Mouse (Mus musculus) cerebellum, adult 18-20 months (tissue): Measurements from ENCODE around the gene Vcl.
A peak's percentile ranks its signal among the peaks of the same experiment; 100 is the strongest.

Source experiments
- DNase-seq, 2 experiments: peaks; one replicate each; pipeline ENCODE4 v3.0.0; 2021

Gene Vcl

GRCm38 (mm10) chr14:20945296-20945695, 16.1 kb downstream of the Vcl start:
- no peak for DNase-seq

GRCm38 (mm10) chr14:20956021-20956420, 26.8 kb downstream of the Vcl start:
- DNase-seq = no peak

GRCm38 (mm10) chr14:20958971-20959370, 29.8 kb downstream of the Vcl start:
- DNase-seq = no peak

GRCm38 (mm10) chr14:20962466-20962865, 33.3 kb downstream of the Vcl start:
- DNase-seq = no peak

- no peak for DNase-seq
Measured at GRCm38 (mm10) chr14:20962906-20963305, 33.7 kb downstream of the Vcl start.

- no peak for DNase-seq
Measured at GRCm38 (mm10) chr14:20963863-20964262, 34.7 kb downstream of the Vcl start.

GRCm38 (mm10) chr14:20964285-20964684, 35.1 kb downstream of the Vcl start:
- DNase-seq = no peak

GRCm38 (mm10) chr14:20966959-20967670, 37.9 kb downstream of the Vcl start:
- DNase-seq = no peak

- no peak for DNase-seq
Measured at GRCm38 (mm10) chr14:20969066-20969465, 39.9 kb downstream of the Vcl start.

- peak; percentile 12 for DNase-seq
Measured at GRCm38 (mm10) chr14:20970389-20970788, 41.2 kb downstream of the Vcl start.

GRCm38 (mm10) chr14:20970927-20971326, 41.7 kb downstream of the Vcl start:
- peak; percentile 59 to 70 for DNase-seq

- no peak for DNase-seq
Measured at GRCm38 (mm10) chr14:20973821-20974220, 44.6 kb downstream of the Vcl start.

- no peak for DNase-seq
Measured at GRCm38 (mm10) chr14:20976741-20977140, 47.5 kb downstream of the Vcl start.

GRCm38 (mm10) chr14:20977726-20978125, 48.5 kb downstream of the Vcl start:
- no peak for DNase-seq

GRCm38 (mm10) chr14:20983832-20984231, 54.6 kb downstream of the Vcl start:
- peak; percentile 46 to 53 for DNase-seq

GRCm38 (mm10) chr14:20985482-20985881, 56.3 kb downstream of the Vcl start:
- DNase-seq = no peak

- DNase-seq = no peak
Measured at GRCm38 (mm10) chr14:20991492-20991891, 62.3 kb downstream of the Vcl start.

GRCm38 (mm10) chr14:20993067-20993691, 64.0 kb downstream of the Vcl start:
- DNase-seq = peak; percentile 48 to 54

- no peak for DNase-seq
Measured at GRCm38 (mm10) chr14:20994475-20994874, 65.3 kb downstream of the Vcl start.

GRCm38 (mm10) chr14:20995497-20995896, 66.3 kb downstream of the Vcl start:
- DNase-seq = no peak

GRCm38 (mm10) chr14:20996361-20996760, 67.2 kb downstream of the Vcl start:
- no peak for DNase-seq

- no peak for DNase-seq
Measured at GRCm38 (mm10) chr14:20997548-20997947, 68.3 kb downstream of the Vcl start.

GRCm38 (mm10) chr14:20999617-21000016, 70.4 kb downstream of the Vcl start:
- no peak for DNase-seq

GRCm38 (mm10) chr14:21013800-21014334, 84.7 kb downstream of the Vcl start:
- no peak for DNase-seq
